Comparison of ENCODE assay signal across 8 mouse cellular contexts in the genomic region with DNA sequence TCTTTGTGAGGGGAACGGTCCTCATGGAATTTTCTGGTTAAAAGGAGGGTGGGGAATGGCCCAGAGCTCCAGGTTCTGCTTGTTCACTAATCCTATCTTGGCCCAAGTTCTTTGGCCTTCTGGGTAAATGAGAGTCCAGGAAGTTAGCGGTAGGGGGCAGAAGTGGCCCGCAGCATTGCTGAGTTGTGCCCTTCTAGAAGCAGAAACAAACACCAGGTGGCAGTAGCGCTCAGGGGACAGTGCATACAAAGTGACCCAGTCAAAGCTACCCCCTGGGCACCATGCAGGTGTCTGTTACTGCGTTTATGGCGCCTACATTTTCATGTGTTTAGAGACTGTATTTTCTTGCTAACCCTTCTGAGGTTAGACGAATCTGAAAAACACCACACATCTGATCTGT. TPM values are rescaled to one million over a fixed set of nuclear protein-coding genes. Genes with fewer than 3 reads are reported as not detected.
DNase-seq lines count a peak whose midpoint lies in the region; ATAC-seq and TF ChIP-seq lines count a peak whose summit lies in the region.

No protein-coding gene starts in this region.

- H3K4me1 ChIP-seq in bone marrow macrophage, adult 2 months (ENCODE audit: control insufficient read depth, insufficient read depth, low read length), result peaks cover 22% of the 10 kb centered on the region
- peaks cover 34% of the 10 kb centered on the region for H3K4me1 ChIP-seq in heart, embryonic 15.5 days (replicated peaks)
- H3K4me1 ChIP-seq in liver, embryonic 13.5 days (replicated peaks), result peaks cover 34% of the 10 kb centered on the region
- peaks cover 43% of the 10 kb centered on the region for H3K4me1 ChIP-seq in neural tube, embryonic 13.5 days (replicated peaks)
- 0 out of 2 replicates have a peak, but pooled peaks cover 3% of the 10 kb centered on the region for H3K4me1 ChIP-seq in stomach, postnatal 0 days (replicated peaks; ENCODE audit: control insufficient read depth, insufficient read depth)

- no peaks in the 10 kb centered on the region for H3K9me3 ChIP-seq in heart, embryonic 15.5 days (replicated peaks)
- H3K9me3 ChIP-seq in liver, embryonic 13.5 days (replicated peaks), result no peaks in the 10 kb centered on the region
- no peaks in the 10 kb centered on the region for H3K9me3 ChIP-seq in neural tube, embryonic 13.5 days
- H3K9me3 ChIP-seq in stomach, postnatal 0 days (ENCODE audit: control insufficient read depth, low read length), result no peaks in the 10 kb centered on the region

- no peak overlapping the region for H3K4me2 ChIP-seq in heart, embryonic 15.5 days
- H3K4me2 ChIP-seq in liver, embryonic 13.5 days, result no peak overlapping the region
- H3K4me2 ChIP-seq in neural tube, embryonic 13.5 days, result no peak overlapping the region
- no peak overlapping the region for H3K4me2 ChIP-seq in stomach, postnatal 0 days (replicated peaks; ENCODE audit: low read depth)

- H3K27me3 ChIP-seq in heart, embryonic 15.5 days, result peaks cover 30% of the 10 kb centered on the region
- peaks cover 65% of the 10 kb centered on the region for H3K27me3 ChIP-seq in liver, embryonic 13.5 days
- peaks cover 21% of the 10 kb centered on the region for H3K27me3 ChIP-seq in neural tube, embryonic 13.5 days
- H3K27me3 ChIP-seq in stomach, postnatal 0 days (ENCODE audit: control insufficient read depth, insufficient read depth, low read length), result no peaks in the 10 kb centered on the region

- TF ChIP-seq EP300 in stomach, postnatal 0 days (optimal IDR thresholded peaks at IDR 0.05), result no peak

- no peak overlapping the region for H3K9ac ChIP-seq in heart, embryonic 15.5 days
- no peak overlapping the region for H3K9ac ChIP-seq in liver, embryonic 13.5 days
- H3K9ac ChIP-seq in neural tube, embryonic 13.5 days, result no peak overlapping the region
- H3K9ac ChIP-seq in stomach, postnatal 0 days (ENCODE audit: low read length), result no peak overlapping the region

- TF ChIP-seq CTCF in bone marrow macrophage, adult 2 months (IDR thresholded peaks at IDR 0.05; ENCODE audit: low read depth, low read length), result peak; percentile 100
- TF ChIP-seq CTCF in stomach, postnatal 0 days (IDR thresholded peaks at IDR 0.05; ENCODE audit: low read depth), result peak; percentile 100

- no peak for TF ChIP-seq POLR2A in bone marrow macrophage, adult 2 months (IDR thresholded peaks at IDR 0.05; ENCODE audit: borderline replicate concordance, low read depth, low read length)

- ATAC-seq in heart, embryonic 15.5 days (replicated peaks; ENCODE audit: insufficient number of reproducible peaks, insufficient read depth, low FRiP score, low read depth), result 0 out of 2 replicates have a peak, but pooled peaks have one; percentile 17
- ATAC-seq in liver, embryonic 13.5 days (ENCODE audit: low read depth), result peak; percentile 43; the same call in 1 of the 2 replicates
- peak; percentile 65 for ATAC-seq in neural tube, embryonic 13.5 days (ENCODE audit: low read depth)
- peak; percentile 83 for ATAC-seq in stomach, postnatal 0 days (ENCODE audit: low FRiP score, low TSS enrichment)

- peak; percentile 94 to 95 for DNase-seq in B cell, adult 2 months
- DNase-seq in fibroblast of lung, adult 2 months (ENCODE audit: low read depth), result peak; percentile 73
- peak; percentile 96 for DNase-seq in kidney, postnatal 10 days
- DNase-seq in liver, embryonic 13.5 days, result peak; percentile 47
- peak; percentile 94 for DNase-seq in stomach, postnatal 0 days (ENCODE audit: low spot score)

- H3K27ac ChIP-seq in bone marrow macrophage, adult 2 months (ENCODE audit: insufficient read depth, low read depth, low read length), result no peak overlapping the region
- H3K27ac ChIP-seq in heart, embryonic 15.5 days, result no peak overlapping the region
- no peak overlapping the region for H3K27ac ChIP-seq in liver, embryonic 13.5 days
- no peak overlapping the region for H3K27ac ChIP-seq in neural tube, embryonic 13.5 days (replicated peaks)
- no peak overlapping the region for H3K27ac ChIP-seq in stomach, postnatal 0 days (replicated peaks)

- H3K4me3 ChIP-seq in bone marrow macrophage, adult 2 months (ENCODE audit: insufficient read depth, low read length), result no peak overlapping the region
- no peak overlapping the region for H3K4me3 ChIP-seq in heart, embryonic 15.5 days
- H3K4me3 ChIP-seq in liver, embryonic 13.5 days (replicated peaks), result no peak overlapping the region
- H3K4me3 ChIP-seq in neural tube, embryonic 13.5 days, result no peak overlapping the region
- no peak overlapping the region for H3K4me3 ChIP-seq in stomach, postnatal 0 days (ENCODE audit: low read depth, low read length)

- H3K36me3 ChIP-seq in heart, embryonic 15.5 days, result no peaks in the 10 kb centered on the region
- no peaks in the 10 kb centered on the region for H3K36me3 ChIP-seq in liver, embryonic 13.5 days
- H3K36me3 ChIP-seq in neural tube, embryonic 13.5 days, result no peaks in the 10 kb centered on the region
- no peaks in the 10 kb centered on the region for H3K36me3 ChIP-seq in stomach, postnatal 0 days (ENCODE audit: control insufficient read depth, insufficient read depth, low read length)

- WGBS in heart, embryonic 15.5 days, result 7% methylated on average over 7 of the region's 7 CpGs
- 5% methylated on average over 7 of the region's 7 CpGs for WGBS in liver, embryonic 13.5 days (ENCODE audit: insufficient replicate concordance)
- 7% methylated on average over 7 of the region's 7 CpGs for WGBS in neural tube, embryonic 13.5 days
- 8% methylated on average over 7 of the region's 7 CpGs for WGBS in stomach, postnatal 0 days

RNA-seq across cellular contexts. Expression of a gene that starts 8.1 kb away (rescaled TPM):
- polyA plus RNA-seq in bone marrow macrophage, adult 2 months (2012; ENCODE audit: insufficient read depth, insufficient read length, missing spikeins), result 0.87 and 1.2 TPM in 2 replicates
- 2.3 and 3.3 TPM in 2 replicates for polyA plus RNA-seq in heart, embryonic 15.5 days (2015; fragmentation: Nextera tagmentation; extraction: Ambion mirVana)
- 0.17 and 0.44 TPM in 2 replicates for polyA plus RNA-seq in liver, embryonic 13.5 days (2015; fragmentation: Nextera tagmentation; extraction: Ambion mirVana)
- polyA plus RNA-seq in neural tube, embryonic 13.5 days (2015; fragmentation: Nextera tagmentation; extraction: Ambion mirVana), result 2.5 and 3.1 TPM in 2 replicates
- polyA plus RNA-seq in stomach, postnatal 0 days (2015; fragmentation: Nextera tagmentation; extraction: Ambion mirVana), result 4.6 and 5.4 TPM in 2 replicates

RNA-seq across cellular contexts. Expression of a gene that starts 27.0 kb away (rescaled TPM):
- not detected in 2 replicates for polyA plus RNA-seq in bone marrow macrophage, adult 2 months (2012; ENCODE audit: insufficient read depth, insufficient read length, missing spikeins)
- polyA plus RNA-seq in heart, embryonic 15.5 days (2015; fragmentation: Nextera tagmentation; extraction: Ambion mirVana), result 0.34 and 0.55 TPM in 2 replicates
- polyA plus RNA-seq in liver, embryonic 13.5 days (2015; fragmentation: Nextera tagmentation; extraction: Ambion mirVana), result not detected in 2 replicates
- polyA plus RNA-seq in neural tube, embryonic 13.5 days (2015; fragmentation: Nextera tagmentation; extraction: Ambion mirVana), result 0.82 and 0.85 TPM in 2 replicates
- 19.2 and 22.7 TPM in 2 replicates for polyA plus RNA-seq in stomach, postnatal 0 days (2015; fragmentation: Nextera tagmentation; extraction: Ambion mirVana)

RNA-seq across cellular contexts. Expression of a gene that starts 28.9 kb away (rescaled TPM):
- polyA plus RNA-seq in bone marrow macrophage, adult 2 months (2012; ENCODE audit: insufficient read depth, insufficient read length, missing spikeins), result 316 and 321 TPM in 2 replicates
- polyA plus RNA-seq in heart, embryonic 15.5 days (2015; fragmentation: Nextera tagmentation; extraction: Ambion mirVana), result 276 and 327 TPM in 2 replicates
- polyA plus RNA-seq in liver, embryonic 13.5 days (2015; fragmentation: Nextera tagmentation; extraction: Ambion mirVana), result 127 and 145 TPM in 2 replicates
- 160 and 187 TPM in 2 replicates for polyA plus RNA-seq in neural tube, embryonic 13.5 days (2015; fragmentation: Nextera tagmentation; extraction: Ambion mirVana)
- polyA plus RNA-seq in stomach, postnatal 0 days (2015; fragmentation: Nextera tagmentation; extraction: Ambion mirVana), result 564 and 594 TPM in 2 replicates

RNA-seq across cellular contexts. Expression of a gene that starts 47.1 kb away (rescaled TPM):
- polyA plus RNA-seq in bone marrow macrophage, adult 2 months (2012; ENCODE audit: insufficient read depth, insufficient read length, missing spikeins), result 6.3 and 7.6 TPM in 2 replicates
- polyA plus RNA-seq in heart, embryonic 15.5 days (2015; fragmentation: Nextera tagmentation; extraction: Ambion mirVana), result 2.9 and 7.7 TPM in 2 replicates
- polyA plus RNA-seq in liver, embryonic 13.5 days (2015; fragmentation: Nextera tagmentation; extraction: Ambion mirVana), result 1.6 and 2.5 TPM in 2 replicates
- polyA plus RNA-seq in neural tube, embryonic 13.5 days (2015; fragmentation: Nextera tagmentation; extraction: Ambion mirVana), result 62.6 and 65.9 TPM in 2 replicates
- 16.7 and 19.9 TPM in 2 replicates for polyA plus RNA-seq in stomach, postnatal 0 days (2015; fragmentation: Nextera tagmentation; extraction: Ambion mirVana)

RNA-seq across cellular contexts. Expression of a gene that starts 53.5 kb away (rescaled TPM):
- 90.6 and 98.9 TPM in 2 replicates for polyA plus RNA-seq in bone marrow macrophage, adult 2 months (2012; ENCODE audit: insufficient read depth, insufficient read length, missing spikeins)
- 0.83 and 1.1 TPM in 2 replicates for polyA plus RNA-seq in heart, embryonic 15.5 days (2015; fragmentation: Nextera tagmentation; extraction: Ambion mirVana)
- polyA plus RNA-seq in liver, embryonic 13.5 days (2015; fragmentation: Nextera tagmentation; extraction: Ambion mirVana), result 1.5 and 1.9 TPM in 2 replicates
- polyA plus RNA-seq in neural tube, embryonic 13.5 days (2015; fragmentation: Nextera tagmentation; extraction: Ambion mirVana), result 0.37 TPM in 1 of 2 replicates, not detected in the other
- 1.8 TPM in 2 replicates for polyA plus RNA-seq in stomach, postnatal 0 days (2015; fragmentation: Nextera tagmentation; extraction: Ambion mirVana)

Comparison
In these comparisons a context has a peak if more than half of its experiments do, and no peak if none do; other contexts are left out.
1. ATAC-seq: peak in every context shown above with its lines; median percentile 83 in stomach, postnatal 0 days; 65 in neural tube, embryonic 13.5 days; 43 in liver, embryonic 13.5 days; 17 in heart, embryonic 15.5 days.
2. RNA of a gene that starts 27.0 kb away (polyA plus RNA-seq): 19.2 to 22.7 TPM in stomach, postnatal 0 days; 0.82 to 0.85 TPM in neural tube, embryonic 13.5 days, 0.34 to 0.55 TPM in heart, embryonic 15.5 days, not detected in bone marrow macrophage, adult 2 months and not detected in liver, embryonic 13.5 days; every median in the first group is over 10 times any median in the second.
3. Peak in every context shown above with its lines, with median percentiles within 50 percentile points of each other: DNase-seq.